Mouse (Mus musculus) thymus, adult 18-20 months (tissue): ENCODE results near the gene Shd.
A peak's percentile ranks its signal among the peaks of the same experiment; 100 is the strongest.
"Not testable (repeated sequence)": the region's sequence is repeated elsewhere in the genome, so short reads cannot be mapped to it uniquely, and the experiment has no call there.

Experiments
- DNase-seq, 2 experiments: peaks; one replicate each; pipeline ENCODE4 v3.0.0; 2022; ENCODE audit warnings: mixed read lengths in 2 of 2

Gene Shd

DNA sequence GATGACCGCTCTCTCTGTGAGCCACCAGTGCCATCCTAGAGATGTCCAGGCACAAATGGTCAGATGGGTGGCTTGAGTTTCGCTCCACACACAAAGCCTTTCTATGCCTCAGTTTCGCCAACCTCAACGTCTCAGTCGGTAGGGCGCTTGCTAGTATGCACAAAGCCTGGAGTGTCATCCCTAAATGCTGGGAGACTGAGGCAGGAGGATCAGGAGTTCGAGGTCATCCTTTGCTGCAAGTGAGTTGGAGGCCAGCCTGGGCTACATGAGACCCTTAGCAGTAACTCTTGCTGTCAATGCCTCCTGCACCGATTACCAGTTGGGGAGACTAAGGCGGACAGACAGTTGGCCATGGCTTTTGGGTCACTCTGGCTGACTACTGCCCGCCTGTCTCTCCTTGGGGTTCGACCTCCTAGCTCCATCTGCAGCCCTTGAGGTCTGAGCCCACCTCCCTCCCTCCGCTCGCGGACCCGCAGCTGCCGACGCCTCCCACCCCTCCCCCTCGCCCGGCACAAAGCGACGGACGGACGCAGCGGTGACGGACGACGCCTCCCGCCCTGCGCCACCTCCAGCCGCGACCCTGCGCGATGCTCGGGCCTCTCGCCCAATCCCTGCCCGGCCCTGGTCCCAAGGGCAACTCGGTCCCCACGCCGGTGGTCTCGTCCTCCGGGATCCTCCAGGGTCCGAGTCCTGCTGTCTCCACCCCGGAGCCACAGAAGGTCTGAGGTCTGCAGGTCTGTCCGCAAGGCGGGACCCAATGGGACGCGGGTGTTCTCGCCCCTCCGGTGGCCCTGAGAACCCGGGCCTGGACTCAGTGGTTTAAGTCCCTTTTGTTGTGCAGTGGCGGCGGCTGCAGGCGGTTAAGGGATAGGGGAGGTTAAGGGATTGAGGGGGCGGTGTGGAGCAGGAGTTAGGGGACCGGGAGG is at the start of gene Shd:
Shd (plus strand) TSS at position 502 of the 926 bp plus-strand sequence.
- no peak for DNase-seq

DNA sequence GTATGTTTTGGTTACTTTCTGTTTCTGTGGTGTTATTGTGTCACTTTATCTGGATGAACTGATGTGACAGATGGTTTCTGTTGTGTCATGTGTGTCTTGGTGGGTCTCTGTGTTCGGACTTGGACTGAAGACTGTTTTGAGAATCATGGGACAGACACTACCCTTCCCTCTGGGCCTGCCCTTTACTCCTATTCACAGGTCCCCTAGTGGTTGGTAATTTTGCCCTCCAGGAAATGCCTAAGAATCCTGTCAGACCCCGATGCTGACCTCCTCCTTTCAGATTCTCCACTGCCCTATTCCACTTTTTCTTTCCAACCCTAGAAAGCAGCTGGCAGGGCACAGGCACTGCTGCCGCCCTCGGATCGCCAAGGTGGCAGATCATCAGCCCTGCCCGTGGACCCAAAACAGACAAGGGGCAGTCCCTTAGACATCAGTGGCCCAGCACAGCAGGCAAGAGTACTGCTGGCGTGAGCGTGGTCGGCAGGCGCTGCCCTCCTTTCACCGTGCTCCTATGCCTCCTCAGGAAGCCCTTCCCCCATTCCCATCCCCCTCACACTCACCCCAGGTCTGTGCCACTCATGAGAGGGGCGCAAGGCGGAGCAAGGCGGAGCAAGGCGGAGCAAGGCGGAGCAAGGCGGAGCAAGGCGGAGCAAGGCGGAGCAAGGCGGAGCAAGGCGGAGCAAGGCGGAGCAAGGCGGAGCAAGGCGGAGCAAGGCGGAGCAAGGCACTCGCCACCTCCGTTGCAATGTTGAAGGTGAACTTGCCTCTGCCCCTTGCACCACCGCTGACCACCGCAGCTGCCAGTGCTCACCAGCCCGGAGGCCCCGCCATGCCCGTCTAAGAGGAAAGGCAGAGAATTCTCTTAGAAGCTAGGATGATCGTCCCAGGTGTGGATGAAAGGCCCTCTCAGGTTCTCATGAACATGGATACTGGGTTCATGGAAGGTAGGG is 38.4 kb upstream of the Shd start:
- DNase-seq = peak; percentile 48 to 62

DNA sequence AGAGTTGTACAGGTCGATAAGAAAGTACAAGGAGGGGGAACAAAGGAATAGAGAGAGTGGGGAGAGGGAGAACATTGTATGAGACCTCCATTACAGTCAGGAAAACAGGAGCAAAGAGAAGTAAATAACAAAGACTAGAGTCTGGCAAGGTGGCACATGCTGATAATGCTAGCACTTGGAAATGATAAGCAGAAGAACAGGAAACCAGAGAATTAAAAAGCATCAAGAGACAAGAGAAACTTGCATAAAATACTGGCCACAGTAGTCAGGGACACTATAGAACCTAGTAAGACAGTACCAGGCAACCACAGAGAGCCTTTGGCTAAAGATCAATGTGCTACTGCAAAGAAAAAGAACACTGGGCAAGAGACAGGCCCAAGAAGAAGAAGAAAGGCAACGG is 37.6 kb upstream of the Shd start:
- DNase-seq = no peak

DNA sequence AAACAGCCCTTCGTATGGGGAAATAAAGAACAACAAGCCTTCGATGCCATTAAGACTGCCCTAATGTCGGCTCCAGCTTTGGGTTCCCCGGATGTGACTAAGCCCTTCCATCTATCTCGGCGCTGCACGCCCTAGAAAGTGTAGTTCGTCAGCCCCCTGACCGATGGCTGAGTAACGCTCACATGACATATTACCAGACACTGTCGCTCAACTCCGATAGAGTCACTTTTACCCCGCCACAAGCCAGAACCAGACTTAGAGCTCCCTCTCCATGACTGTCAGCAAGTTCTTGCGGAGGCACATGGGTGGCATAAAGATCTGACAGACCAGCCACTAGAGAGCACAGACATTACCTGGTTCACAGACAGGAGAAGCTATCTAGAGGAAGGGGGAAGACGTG is 37.1 kb upstream of the Shd start:
- DNase-seq = no peak

DNA sequence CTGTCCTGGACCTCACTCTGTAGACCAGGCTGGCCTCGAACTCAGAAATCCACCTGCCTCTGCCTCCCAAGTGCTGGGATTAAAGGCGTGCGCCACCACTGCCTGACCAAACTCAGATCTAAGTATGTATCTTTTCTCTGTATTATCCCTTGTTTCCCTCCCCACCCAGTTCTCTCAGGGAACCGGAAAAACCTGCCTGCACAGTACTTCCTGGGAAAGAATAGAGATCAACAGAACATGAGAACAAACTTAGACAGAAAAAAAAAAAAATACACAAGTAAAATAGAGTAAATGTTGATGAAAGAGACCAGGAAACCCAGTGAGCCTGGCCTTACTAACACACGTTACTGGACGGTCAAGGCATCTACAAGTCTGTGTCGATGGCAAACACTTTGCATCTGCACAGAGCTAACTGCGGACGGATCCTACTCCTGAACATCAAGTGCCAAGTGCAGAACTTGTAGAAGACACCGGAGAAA is 25.8 kb upstream of the Shd start:
- DNase-seq = not testable (repeated sequence)

DNA sequence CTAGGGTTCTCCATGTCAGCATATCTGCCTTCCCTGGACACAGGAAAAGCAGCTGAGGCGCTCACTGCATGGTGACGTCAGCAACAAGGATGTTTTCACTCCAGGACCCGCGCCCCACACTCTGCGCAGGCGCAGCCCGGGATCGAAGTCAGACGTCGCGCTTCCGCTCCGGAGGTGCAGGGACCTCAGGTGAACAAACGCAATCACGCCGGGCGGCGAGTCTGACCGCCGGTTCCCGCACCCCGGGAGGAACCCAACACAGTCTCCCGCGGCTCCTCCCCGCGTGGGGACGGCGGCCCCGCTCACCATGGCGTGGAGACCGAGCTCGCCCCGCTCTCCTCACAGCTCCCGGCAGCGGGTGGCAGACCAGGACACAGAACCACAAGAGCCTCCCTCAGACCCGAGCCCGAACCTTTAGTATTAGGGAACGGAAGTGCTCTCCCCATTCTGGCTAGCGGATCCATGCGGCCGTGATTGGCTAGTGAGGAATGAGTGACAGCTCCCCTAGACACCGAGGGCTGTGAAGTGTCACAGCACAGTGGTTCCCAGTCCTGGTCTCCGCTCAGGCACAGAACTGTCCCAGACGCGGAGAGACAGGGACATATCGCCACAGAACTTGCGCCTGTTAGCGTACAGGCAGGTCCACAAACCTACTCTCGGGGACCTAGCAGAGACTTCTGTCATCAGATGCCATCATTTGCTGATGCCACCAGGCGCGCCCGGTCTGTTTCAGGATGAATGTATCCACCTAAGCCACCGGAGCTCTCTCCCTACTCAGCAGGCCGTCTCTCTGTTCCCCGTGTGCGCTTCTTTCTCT is 25.2 kb upstream of the Shd start:
- DNase-seq = peak; percentile 68 to 80

DNA sequence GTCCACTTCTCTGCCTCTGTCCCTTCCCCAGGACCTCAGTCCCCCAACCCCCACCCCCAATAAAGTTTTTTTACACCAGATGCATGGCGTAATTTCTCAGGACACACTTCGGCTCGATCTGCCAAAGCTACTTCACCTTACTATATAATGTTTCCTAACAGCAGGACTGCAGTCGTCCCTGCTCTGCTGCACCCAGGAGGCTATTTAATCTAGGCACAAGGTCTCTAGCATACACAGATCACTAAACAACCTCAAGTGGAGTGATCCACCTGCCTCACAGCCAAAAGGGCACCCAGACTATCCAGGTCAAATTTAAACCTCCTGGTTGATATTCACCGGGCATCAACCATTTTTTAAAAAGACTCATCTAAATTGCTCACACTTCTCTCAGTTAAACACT is 24.6 kb upstream of the Shd start:
- no peak for DNase-seq

DNA sequence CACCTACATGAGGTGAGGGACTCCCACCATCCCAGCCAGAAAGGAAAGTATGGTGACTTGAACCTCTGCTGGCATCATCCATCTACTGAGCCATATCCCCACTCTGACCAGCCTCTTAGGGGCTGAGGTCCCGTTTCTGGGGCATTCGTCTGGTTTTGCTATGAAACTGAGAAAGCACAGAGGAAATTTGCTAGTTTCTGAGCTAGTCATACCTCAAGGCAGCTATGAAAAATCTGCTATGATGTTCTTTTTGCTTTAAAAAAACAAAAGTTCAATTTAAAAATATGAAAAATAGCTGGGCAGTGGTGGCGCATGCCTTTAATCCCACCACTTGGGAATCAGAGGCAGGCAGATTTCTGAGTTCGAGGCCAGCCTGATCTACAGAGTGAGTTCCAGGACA is 21.6 kb upstream of the Shd start:
- no peak for DNase-seq

DNA sequence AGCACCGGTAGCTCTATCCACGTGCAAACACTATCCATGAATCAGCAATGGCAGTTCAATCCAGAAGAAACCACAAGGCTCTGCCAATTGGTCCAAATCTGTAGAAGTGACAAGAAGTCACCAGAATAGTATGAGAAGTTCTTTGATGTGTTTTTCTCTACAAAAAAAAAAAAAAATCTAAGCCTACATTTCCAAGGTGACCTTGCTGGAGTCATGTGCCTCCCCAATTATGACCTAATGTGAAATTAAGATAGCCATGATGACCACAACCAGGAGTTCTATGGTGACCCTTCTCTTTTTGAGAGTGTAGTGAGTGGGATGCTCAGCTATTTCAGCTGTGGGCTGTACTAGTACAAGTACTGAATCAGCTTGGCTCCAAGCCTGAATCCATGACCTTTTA is 20.9 kb upstream of the Shd start, which contains the start of gene Zfp119b:
Zfp119b (minus strand) TSS at position 101 of the 400 bp plus-strand sequence.
- DNase-seq = no peak

DNA sequence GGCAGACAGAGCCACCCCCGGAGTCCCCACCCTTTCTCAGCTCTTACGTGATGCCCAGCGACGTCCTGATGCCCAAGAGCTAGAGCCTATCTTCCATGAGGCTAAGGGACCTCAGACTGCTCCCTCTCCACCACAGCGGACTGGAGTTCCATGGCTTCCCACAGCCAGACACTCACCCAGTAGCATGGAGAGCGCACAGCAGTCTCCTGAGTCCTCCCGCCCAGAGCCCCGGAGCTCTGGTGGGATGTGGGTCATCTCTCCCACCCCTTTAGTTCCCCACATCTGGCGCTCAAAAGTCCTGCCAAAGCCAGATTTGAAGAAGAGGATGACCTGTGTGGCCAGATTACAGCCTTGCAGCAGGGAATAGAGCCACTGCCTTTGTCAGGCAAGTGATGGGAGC is 19.7 kb upstream of the Shd start:
- DNase-seq = no peak

DNA sequence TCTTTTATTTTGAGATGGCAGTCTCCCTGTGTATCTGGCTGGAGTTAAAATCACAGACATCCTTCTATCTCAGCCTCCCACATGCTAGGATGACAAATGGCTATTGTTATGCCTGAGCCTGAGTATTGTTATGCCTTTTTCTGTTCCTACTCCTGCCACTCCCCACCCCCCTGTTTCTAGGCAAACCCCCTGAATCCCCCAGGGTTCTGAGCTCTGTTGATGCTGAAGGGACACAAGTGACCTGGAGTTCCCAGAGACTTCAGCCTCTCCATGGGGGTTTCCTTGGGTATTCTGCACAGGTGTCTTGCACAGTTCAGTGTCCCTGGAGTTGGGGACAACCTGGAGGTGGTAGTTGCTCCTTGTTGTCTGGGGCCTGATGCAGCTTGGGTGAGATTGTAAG is 18.2 kb upstream of the Shd start:
- DNase-seq = no peak

DNA sequence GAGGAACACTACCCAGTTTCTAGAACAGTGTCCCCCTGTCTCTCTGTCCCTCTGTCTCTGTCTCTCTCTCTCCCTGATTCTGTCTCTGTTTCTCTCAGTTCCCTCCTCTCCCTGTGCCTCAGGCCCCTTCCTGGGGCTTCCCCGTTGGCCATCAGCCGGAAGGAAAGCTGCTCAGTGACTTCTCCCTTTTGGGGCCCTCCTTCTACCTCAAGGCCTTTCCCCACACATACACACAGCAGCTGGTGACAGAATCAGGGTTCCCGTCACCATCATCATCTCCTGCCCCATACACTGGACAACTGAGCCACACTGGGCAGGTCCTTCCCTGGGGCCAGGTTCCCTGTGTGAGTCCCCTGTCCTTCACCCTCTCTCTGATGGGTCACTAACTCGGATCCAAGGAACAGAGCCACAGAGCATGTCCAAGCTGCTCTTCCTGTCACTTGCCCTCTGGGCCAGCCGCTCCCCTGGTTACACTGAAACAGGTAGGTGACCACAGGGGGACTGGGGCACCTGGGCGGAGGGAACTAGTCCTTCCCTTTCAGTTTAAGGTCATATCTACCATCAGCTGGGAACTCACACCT is 17.7 kb upstream of the Shd start, which contains the start of gene Ebi3:
Ebi3 (plus strand) TSS at position 194 of the 581 bp plus-strand sequence.
- no peak for DNase-seq

DNA sequence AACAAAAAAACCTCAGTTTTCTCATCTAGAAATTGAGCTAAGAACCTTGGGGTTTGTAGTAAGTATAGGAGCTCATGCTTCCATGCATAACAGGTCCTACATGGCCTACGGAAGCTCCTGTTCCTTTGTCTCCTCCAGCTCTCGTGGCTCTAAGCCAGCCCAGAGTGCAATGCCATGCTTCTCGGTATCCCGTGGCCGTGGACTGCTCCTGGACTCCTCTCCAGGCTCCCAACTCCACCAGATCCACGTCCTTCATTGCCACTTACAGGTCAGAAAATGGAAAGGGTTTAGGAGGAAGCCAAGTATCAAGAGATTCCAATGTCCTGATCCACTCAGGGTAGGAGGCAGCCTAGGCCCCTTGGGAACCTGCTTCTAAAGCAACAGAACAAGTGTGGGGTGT is 16.5 kb upstream of the Shd start:
- no peak for DNase-seq

DNA sequence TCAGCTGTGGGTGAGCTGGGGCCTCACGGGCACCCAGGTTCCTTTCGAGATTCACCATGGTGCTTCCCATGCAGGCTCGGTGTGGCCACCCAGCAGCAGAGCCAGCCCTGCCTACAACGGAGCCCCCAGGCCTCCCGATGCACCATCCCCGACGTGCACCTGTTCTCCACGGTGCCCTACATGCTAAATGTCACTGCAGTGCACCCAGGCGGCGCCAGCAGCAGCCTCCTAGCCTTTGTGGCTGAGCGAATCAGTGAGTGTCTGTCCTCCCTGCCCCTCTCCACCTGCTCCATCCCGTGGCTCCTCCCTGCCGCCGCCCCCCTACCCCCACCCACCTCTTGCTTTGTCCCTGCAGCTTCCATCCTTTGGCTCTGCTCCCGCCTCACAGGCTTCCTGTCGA is 16.0 kb upstream of the Shd start:
- no peak for DNase-seq

DNA sequence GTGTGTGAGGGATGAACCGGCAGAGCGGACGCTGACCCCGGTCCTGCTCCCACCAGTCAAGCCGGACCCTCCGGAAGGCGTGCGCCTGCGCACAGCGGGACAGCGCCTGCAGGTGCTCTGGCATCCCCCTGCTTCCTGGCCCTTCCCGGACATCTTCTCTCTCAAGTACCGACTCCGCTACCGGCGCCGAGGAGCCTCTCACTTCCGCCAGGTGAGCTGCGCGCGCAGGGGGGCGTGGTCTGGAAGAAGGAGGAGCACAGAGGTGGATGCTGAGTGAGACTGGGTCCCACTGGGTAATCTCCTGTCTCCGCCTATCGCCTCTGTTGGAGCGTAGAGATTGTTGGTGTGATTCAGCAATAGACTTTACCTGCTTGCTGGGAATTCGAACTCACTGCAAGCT is 14.1 kb upstream of the Shd start:
- no peak for DNase-seq

DNA sequence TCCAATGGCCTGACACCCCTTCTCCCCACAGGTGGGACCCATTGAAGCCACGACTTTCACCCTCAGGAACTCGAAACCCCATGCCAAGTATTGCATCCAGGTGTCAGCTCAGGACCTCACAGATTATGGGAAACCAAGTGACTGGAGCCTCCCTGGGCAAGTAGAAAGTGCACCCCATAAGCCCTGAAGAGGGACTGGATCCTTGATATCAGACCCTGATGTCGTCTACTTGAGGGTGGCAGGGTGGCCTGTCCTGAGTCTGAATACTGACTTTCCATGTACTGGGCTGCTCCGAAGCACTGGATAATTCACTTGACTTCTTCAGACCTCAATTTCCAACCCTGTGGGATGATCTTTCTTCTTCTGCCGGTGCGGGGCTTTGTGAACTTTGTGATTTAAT is 13.7 kb upstream of the Shd start:
- no peak for DNase-seq

DNA sequence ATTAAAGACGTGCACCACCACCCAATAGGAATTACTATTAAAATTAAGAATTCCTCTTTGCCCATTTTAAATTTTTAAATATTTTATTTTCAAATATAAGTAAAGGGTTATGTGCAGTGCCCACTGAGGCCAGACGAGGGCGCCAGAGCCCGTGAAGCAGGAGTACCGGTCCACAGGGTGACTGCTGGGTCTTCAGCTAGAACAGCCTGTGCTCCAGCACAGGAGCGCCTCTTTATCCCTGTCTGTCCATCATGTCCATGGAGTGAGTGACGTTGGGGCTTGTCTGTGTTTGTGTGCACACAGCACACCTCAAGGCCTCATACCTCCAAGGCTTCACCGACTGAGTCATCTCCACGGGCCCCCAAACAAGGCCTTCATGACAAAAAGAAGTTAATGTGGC is 13.1 kb upstream of the Shd start:
- no peak for DNase-seq

DNA sequence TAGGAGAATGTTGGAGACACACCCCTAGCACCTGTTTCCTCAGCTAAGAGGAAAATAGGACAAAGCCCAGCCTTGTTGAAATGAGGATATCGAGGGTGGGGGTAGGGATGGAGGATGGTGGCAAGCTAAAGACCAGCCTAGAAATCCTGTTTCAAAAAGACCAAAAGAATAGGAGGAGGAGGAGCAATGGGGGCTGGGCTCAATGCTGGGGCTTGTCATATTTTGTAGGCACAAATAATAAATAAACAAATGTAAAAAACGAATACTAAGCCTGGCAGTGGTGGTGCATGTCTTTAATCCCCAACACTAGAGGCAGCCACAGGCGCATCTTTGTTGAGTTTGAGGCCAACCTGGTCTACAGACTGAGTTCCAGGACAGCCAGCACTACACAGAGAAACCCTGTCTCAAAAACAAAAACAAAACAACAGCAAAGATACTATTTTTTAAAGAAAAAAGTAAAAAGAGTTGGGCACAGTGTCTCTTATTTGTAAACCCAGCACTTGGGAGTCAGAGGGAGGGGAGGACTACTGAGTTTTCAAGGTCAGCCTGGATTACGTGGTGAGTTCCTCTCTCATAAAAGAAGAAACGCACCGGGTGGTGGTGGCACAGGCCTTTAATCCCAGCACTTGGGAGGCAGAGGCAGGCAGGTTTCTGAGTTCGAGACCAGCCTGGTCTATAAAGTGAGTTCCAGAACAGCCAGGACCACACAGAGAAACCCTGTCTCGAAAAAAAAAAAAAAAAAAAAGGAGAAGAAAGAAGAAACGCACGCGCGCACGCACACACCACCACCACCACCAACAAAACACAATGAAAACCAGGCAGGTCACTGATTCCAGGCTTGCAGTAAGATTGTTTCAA is 12.3 kb upstream of the Shd start:
- DNase-seq = no peak

DNA sequence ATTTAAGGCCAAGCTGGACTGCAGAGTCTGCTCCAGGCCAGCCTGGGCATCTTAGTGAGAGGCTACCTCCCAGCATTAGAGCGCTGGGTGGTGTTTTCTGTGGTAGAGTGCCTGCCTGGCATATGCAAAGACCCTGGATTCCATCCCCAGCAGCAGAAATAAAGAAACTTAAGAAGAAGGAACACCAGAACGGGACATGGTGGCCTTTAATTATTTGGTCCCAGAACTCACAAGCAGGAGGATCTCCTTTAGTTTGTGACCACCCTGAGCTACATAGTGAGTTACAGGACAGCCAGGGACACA is 11.7 kb upstream of the Shd start:
- DNase-seq = no peak

DNA sequence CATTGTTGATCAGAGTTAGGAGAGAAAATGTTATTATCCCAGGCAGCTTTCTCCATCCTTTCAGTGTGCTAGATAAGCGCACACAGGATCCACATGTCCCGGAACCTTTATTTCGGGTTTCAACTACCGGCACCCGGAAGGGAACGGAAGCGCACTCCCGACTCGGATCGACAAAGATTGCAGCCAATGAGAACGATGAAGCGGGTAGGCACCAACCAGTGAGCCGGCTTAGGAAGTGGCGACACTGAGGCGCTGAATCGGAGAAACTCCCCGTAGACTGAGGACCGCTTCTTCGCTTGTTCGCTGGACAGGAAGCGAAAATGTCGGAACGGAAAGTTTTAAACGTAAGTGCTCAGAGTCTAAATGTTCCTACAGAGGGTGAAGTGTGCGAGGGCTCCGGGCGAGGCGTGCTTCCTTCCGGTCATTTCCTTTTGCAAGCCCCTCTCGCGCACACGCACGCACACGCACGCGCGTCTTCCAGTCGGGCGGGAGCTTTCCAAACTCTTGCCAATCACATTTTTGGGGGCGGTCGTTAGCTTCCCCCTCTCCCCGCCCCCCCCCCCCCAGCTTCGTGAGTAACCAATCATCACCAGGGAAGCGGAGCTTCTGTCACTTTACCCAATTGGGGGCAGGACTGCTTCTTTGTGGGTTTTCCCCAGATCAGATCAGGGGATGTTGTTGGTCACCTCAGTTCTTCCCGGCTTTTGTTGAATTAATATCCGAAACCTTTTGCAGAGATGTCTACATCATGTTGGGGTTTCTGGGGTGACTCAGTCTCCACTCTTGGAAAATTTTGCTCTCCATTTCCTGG is 11.1 kb upstream of the Shd start, which contains the start of gene Yju2:
Yju2 (plus strand) TSS at position 182 of the 811 bp plus-strand sequence.
- peak; percentile 73 to 89 for DNase-seq
